Mouse (Mus musculus) central nervous system, embryonic 14 days (tissue): ENCODE data around the gene Naa15. TPM values are rescaled to one million over a fixed set of nuclear protein-coding genes. Genes with fewer than 3 reads are reported as not detected.

Experiments used
- polyA plus RNA-seq: library from polyadenylated mRNA; depleted of rRNA; stranded (reverse); fragments of >200 nt; gene quantifications from 2 replicates; pipeline ENCODE4 v1.2.3, GENCODE M21; 2012; rRNA removed

Gene Naa15
- polyA plus RNA-seq = 28.1 and 29.7 TPM in 2 replicates

GRCm38 (mm10) chr3:51415098-51416072 is at the start of gene Naa15:
Gene Naa15 (plus strand): TSS chr3:51415148.

DNA sequence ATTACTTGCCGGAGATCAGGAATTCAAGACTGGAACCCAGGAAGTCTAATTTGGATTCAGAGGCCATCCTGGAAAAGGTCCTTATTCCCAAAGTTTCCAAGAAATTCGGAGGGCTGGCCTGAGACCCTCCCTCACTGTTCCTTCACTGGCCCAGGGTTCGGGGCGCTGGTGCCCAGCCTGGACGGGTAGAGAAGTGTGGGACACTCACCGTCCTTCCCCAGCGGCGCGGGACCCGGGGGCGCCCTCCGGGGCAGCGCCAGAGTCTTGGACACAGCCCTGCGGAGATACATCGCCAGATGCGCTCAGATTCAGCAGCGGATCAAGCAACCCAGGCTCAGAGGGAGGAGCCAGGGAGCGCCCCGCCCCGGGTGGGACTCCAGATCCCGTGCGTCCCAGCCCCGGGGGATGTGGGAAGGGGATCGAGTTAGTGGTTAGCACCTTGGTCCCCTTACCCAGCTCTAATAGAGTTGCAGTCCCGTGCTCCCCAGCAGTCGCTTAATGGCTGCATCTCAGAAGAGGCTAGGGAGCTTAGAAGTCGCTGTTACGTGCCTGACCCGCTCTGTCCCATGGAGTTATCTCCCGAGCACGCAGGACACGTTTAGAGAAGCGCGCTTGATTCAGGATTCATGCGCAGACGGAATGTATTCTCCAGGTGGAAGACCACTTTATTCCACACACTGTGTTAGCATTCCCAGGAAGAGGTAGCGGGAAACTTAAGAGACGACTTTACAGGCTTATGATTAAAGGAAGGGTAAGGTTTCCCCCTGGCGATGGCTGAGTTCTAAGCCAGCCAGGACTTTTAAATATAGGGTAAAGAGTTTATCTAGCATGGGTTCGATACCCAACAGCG is 18.5 kb upstream of the Naa15 start, which contains the start of gene Mgarp:
Mgarp (minus strand) TSS at position 520 of the 850 bp plus-strand sequence.

GRCm38 (mm10) chr3:51408561-51409183 is 6.3 kb upstream of the Naa15 start, which contains the start of gene Ndufc1:
Gene Ndufc1 (minus strand): TSS chr3:51408988.

GRCm38 (mm10) chr3:51483741-51484359 is 68.9 kb downstream of the Naa15 start, which contains the start of gene Rab33b:
Gene Rab33b (plus strand): TSS chr3:51483920.

Other genes starting within 250 kb of the Naa15 start
- 22.0 and 22.4 TPM in 2 replicates for gene Noct, start 190.7 kb upstream of the Naa15 start, polyA plus RNA-seq
- gene Elf2, start 74.5 kb upstream of the Naa15 start, polyA plus RNA-seq = 58.4 and 61.3 TPM in 2 replicates
- 1.4 and 2.2 TPM in 2 replicates for gene Mgarp, start 18.4 kb upstream of the Naa15 start, polyA plus RNA-seq
- gene Ndufc1, start 6.2 kb upstream of the Naa15 start, polyA plus RNA-seq = 319 and 335 TPM in 2 replicates
- gene Rab33b, start 68.8 kb downstream of the Naa15 start, polyA plus RNA-seq = 13.2 and 15.6 TPM in 2 replicates
- 16.5 and 17.5 TPM in 2 replicates for gene Setd7, start 145.7 kb downstream of the Naa15 start, polyA plus RNA-seq
- 0.21 TPM in 1 of 2 replicates, not detected in the other for gene Mgst2, start 245.2 kb downstream of the Naa15 start, polyA plus RNA-seq